Mouse (Mus musculus): ENCODE results near the gene B4galt7. TPM values are rescaled to one million over a fixed set of nuclear protein-coding genes. Genes with fewer than 3 reads are reported as not detected.
A peak's percentile ranks its signal among the peaks of the same experiment; 100 is the strongest.

B4galt7 gene
- polyA plus RNA-seq, 1 experiment from 2014 or later, result 14.3 TPM

GRCm38 (mm10) chr13:55569726-55570285 lies 29.9 kb upstream of the B4galt7 start:
- Histone ChIP-seq H3K27ac (ENCODE audit: low read depth, low read length) (no peak overlapping the region), H3K4me3 (ENCODE audit: low read depth, low read length) (peak overlapping the region; percentile 93), H3K36me3 (ENCODE audit: control insufficient read depth, insufficient read depth) (peaks cover 6% of the 10 kb centered on the region; the same call in 1 of the 2 replicates), H3K4me1 (replicated peaks; ENCODE audit: control insufficient read depth, insufficient read depth, low read length) (no peaks in the 10 kb centered on the region), H3K4me2 (replicated peaks; ENCODE audit: low read depth) (peak overlapping the region; percentile 89), H3K9ac (ENCODE audit: low read depth, low read length) (peak overlapping the region; percentile 90), H3K27me3 (replicated peaks; ENCODE audit: control insufficient read depth, insufficient read depth, low read length) (no peaks in the 10 kb centered on the region), H3K9me3 (ENCODE audit: control insufficient read depth) (no peaks in the 10 kb centered on the region)
- 11% methylated on average over 15 of the region's 16 CpGs for WGBS
- no peak for TF ChIP-seq CTCF (IDR thresholded peaks at IDR 0.05; ENCODE audit: low read depth)
- no peak for ATAC-seq

- H3K4me2 ChIP-seq (replicated peaks; ENCODE audit: low read depth), result peak overlapping the region; percentile 89
- peak overlapping the region; percentile 77 for H3K27ac ChIP-seq (ENCODE audit: low read depth, low read length)
- H3K27me3 ChIP-seq (replicated peaks; ENCODE audit: control insufficient read depth, insufficient read depth, low read length), result no peaks in the 10 kb centered on the region
- under 1% methylated on average over 33 of the region's 47 CpGs for whole genome bisulfite sequencing
- peak; percentile 53 for ATAC-seq
- H3K9ac ChIP-seq (ENCODE audit: low read depth, low read length), result peak overlapping the region; percentile 90
- peak overlapping the region; percentile 93 for H3K4me3 ChIP-seq (ENCODE audit: low read depth, low read length)
- no peaks in the 10 kb centered on the region for H3K9me3 ChIP-seq (ENCODE audit: control insufficient read depth)
- peaks cover 6% of the 10 kb centered on the region; the same call in 1 of the 2 replicates for H3K36me3 ChIP-seq (ENCODE audit: control insufficient read depth, insufficient read depth)
- no peak for TF ChIP-seq CTCF (IDR thresholded peaks at IDR 0.05; ENCODE audit: low read depth)
- no peaks in the 10 kb centered on the region for H3K4me1 ChIP-seq (replicated peaks; ENCODE audit: control insufficient read depth, insufficient read depth, low read length)
Measured at GRCm38 (mm10) chr13:55570286-55570973, 29.3 kb upstream of the B4galt7 start.

- 2% methylated on average over 40 of the region's 47 CpGs for WGBS
- no peaks in the 10 kb centered on the region for H3K27me3 ChIP-seq (replicated peaks; ENCODE audit: control insufficient read depth, insufficient read depth, low read length)
- peak within 1 kb of the TSS; percentile 93 for H3K4me3 ChIP-seq (ENCODE audit: low read depth, low read length)
- H3K36me3 ChIP-seq (ENCODE audit: control insufficient read depth, insufficient read depth), result peaks cover 6% of the 10 kb centered on the region; the same call in 1 of the 2 replicates
- TF ChIP-seq CTCF (IDR thresholded peaks at IDR 0.05; ENCODE audit: low read depth), result no peak
- no peaks in the 10 kb centered on the region for H3K9me3 ChIP-seq (ENCODE audit: control insufficient read depth)
- H3K9ac ChIP-seq (ENCODE audit: low read depth, low read length), result peak within 1 kb of the TSS; percentile 90
- peak within 1 kb of the TSS; percentile 77 for H3K27ac ChIP-seq (ENCODE audit: low read depth, low read length)
- H3K4me1 ChIP-seq (replicated peaks; ENCODE audit: control insufficient read depth, insufficient read depth, low read length), result no peaks in the 10 kb centered on the region
- peak; percentile 92 for ATAC-seq
- H3K4me2 ChIP-seq (replicated peaks; ENCODE audit: low read depth), result peak within 1 kb of the TSS; percentile 89
Measured at GRCm38 (mm10) chr13:55571027-55571751, 28.5 kb upstream of the B4galt7 start, which contains the start of gene Fam193b. Gene Fam193b, minus strand, starts transcription at chr13:55571120.

- Histone ChIP-seq H3K27me3 (replicated peaks; ENCODE audit: control insufficient read depth, insufficient read depth, low read length) (no peaks in the 10 kb centered on the region), H3K9me3 (ENCODE audit: control insufficient read depth) (no peaks in the 10 kb centered on the region), H3K4me2 (replicated peaks; ENCODE audit: low read depth) (no peak overlapping the region), H3K4me1 (replicated peaks; ENCODE audit: control insufficient read depth, insufficient read depth, low read length) (no peaks in the 10 kb centered on the region), H3K36me3 (ENCODE audit: control insufficient read depth, insufficient read depth) (peaks cover 3% of the 10 kb centered on the region; the same call in 1 of the 2 replicates), H3K9ac (ENCODE audit: low read depth, low read length) (no peak overlapping the region), H3K27ac (ENCODE audit: low read depth, low read length) (no peak overlapping the region), H3K4me3 (ENCODE audit: low read depth, low read length) (no peak overlapping the region)
- 78% methylated on average over 2 of the region's 2 CpGs for WGBS
- ATAC-seq, result no peak
- no peak for TF ChIP-seq CTCF (IDR thresholded peaks at IDR 0.05; ENCODE audit: low read depth)
Measured at GRCm38 (mm10) chr13:55571977-55572376, 27.7 kb upstream of the B4galt7 start.

GRCm38 (mm10) chr13:55573432-55573831 lies 26.3 kb upstream of the B4galt7 start, which contains the start of gene Tmed9:
Gene Tmed9, plus strand, starts transcription at chr13:55573732.
- WGBS, result 96% methylated on average over 2 of the region's 2 CpGs
- no peak within 1 kb of the TSS for H3K4me2 ChIP-seq (replicated peaks; ENCODE audit: low read depth)
- no peaks in the 10 kb centered on the region for H3K9me3 ChIP-seq (ENCODE audit: control insufficient read depth)
- H3K27me3 ChIP-seq (replicated peaks; ENCODE audit: control insufficient read depth, insufficient read depth, low read length), result no peaks in the 10 kb centered on the region
- H3K4me3 ChIP-seq (ENCODE audit: low read depth, low read length), result no peak within 1 kb of the TSS
- H3K9ac ChIP-seq (ENCODE audit: low read depth, low read length), result no peak within 1 kb of the TSS
- no peak for ATAC-seq
- H3K27ac ChIP-seq (ENCODE audit: low read depth, low read length), result no peak within 1 kb of the TSS
- no peak for TF ChIP-seq CTCF (IDR thresholded peaks at IDR 0.05; ENCODE audit: low read depth)
- no peaks in the 10 kb centered on the region for H3K36me3 ChIP-seq (ENCODE audit: control insufficient read depth, insufficient read depth)
- H3K4me1 ChIP-seq (replicated peaks; ENCODE audit: control insufficient read depth, insufficient read depth, low read length), result no peaks in the 10 kb centered on the region

- 70% methylated on average over 5 of the region's 5 CpGs for WGBS
Measured at GRCm38 (mm10) chr13:55574321-55574720, 25.4 kb upstream of the B4galt7 start.

More at GRCm38 (mm10) chr13:55574321-55574720, 25.4 kb upstream of the B4galt7 start:
- Histone ChIP-seq H3K9me3 (ENCODE audit: control insufficient read depth) (peaks cover 2% of the 10 kb centered on the region; the same call in 1 of the 2 replicates), H3K27me3 (replicated peaks; ENCODE audit: control insufficient read depth, insufficient read depth, low read length) (no peaks in the 10 kb centered on the region), H3K9ac (ENCODE audit: low read depth, low read length) (no peak overlapping the region), H3K27ac (ENCODE audit: low read depth, low read length) (no peak overlapping the region), H3K4me2 (replicated peaks; ENCODE audit: low read depth) (no peak overlapping the region), H3K36me3 (ENCODE audit: control insufficient read depth, insufficient read depth) (no peaks in the 10 kb centered on the region), H3K4me3 (ENCODE audit: low read depth, low read length) (no peak overlapping the region), H3K4me1 (replicated peaks; ENCODE audit: control insufficient read depth, insufficient read depth, low read length) (no peaks in the 10 kb centered on the region)
- TF ChIP-seq CTCF (IDR thresholded peaks at IDR 0.05; ENCODE audit: low read depth), result no peak
- ATAC-seq, result no peak
